Mouse (Mus musculus) erythroblast, embryonic 14.5 days (primary cell): ENCODE results near the gene Agap2.

ENCODE experiments used
- GATA1 ChIP-seq: IDR thresholded peaks from 2 replicates; pipeline ENCODE4 v1.6.1; 2012; ENCODE audit warnings: low read length, inconsistent platforms, mixed read lengths
- TAL1 ChIP-seq: IDR thresholded peaks from 3 replicates; pipeline ENCODE4 v1.6.1; 2012; ENCODE audit warnings: low read length, inconsistent platforms, mixed read lengths

- TF ChIP-seq GATA1, result no peak
- no peak for TF ChIP-seq TAL1
Measured at GRCm38 (mm10) chr10:127119229-127119628, 44.1 kb downstream of the Agap2 start.
